Mouse (Mus musculus): ENCODE results near the gene Bmpr2. TPM values are rescaled to one million over a fixed set of nuclear protein-coding genes. Genes with fewer than 3 reads are reported as not detected.
"Not testable (repeated sequence)": the region's sequence is repeated elsewhere in the genome, so short reads cannot be mapped to it uniquely, and the experiment has no call there.

The Bmpr2 gene
- polyA plus RNA-seq (2015; fragmentation: Nextera tagmentation; extraction: Ambion mirVana) = 11.2 and 12.0 TPM in 2 replicates

DNA sequence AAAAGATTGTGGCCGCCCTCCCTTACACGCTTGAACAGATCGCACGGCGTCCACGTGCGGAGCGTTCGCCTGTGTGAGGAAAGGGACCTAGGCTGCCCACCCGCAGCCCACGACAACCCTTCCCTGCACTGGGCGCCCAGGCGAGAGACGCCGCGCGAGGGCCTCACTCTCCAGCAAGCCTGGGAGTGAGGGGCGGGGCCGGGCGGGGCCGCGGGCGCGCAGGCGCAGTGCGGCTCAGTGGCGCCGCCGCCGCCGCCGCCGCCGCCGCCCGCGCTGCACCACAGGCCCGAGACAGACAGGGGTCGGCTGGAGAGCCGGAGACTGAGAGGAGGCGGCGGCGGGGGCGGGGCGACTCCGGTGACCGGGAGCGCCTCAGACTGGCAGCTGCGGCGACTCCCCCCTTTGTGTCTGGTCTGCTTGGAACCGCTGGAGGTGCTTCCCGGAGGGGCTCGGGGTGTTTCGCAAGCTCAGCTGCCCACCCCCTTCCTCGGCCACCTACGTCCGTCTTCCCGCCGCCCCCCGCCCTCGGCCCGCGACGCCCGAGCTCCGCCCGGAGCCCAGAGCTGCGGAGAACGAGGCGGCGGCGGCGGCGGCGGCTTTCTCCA lies at the start of gene Bmpr2:
Bmpr2 (plus strand) TSS at position 237 of the 605 bp plus-strand sequence.
- no peaks in the 10 kb centered on the region for H3K9me3 ChIP-seq
- peak; percentile 92 for ATAC-seq (ENCODE audit: low FRiP score, low read depth)
- H3K4me3 ChIP-seq = peak within 1 kb of the TSS; percentile 98
- no peaks in the 10 kb centered on the region for H3K36me3 ChIP-seq
- H3K9ac ChIP-seq = peak within 1 kb of the TSS; percentile 95
- peak within 1 kb of the TSS; percentile 99 for H3K27ac ChIP-seq
- H3K4me2 ChIP-seq (replicated peaks) = peak within 1 kb of the TSS; percentile 77
- H3K27me3 ChIP-seq = no peaks in the 10 kb centered on the region
- under 1% methylated on average over 60 of the region's 75 CpGs for WGBS
- H3K4me1 ChIP-seq = peaks cover 9% of the 10 kb centered on the region

DNA sequence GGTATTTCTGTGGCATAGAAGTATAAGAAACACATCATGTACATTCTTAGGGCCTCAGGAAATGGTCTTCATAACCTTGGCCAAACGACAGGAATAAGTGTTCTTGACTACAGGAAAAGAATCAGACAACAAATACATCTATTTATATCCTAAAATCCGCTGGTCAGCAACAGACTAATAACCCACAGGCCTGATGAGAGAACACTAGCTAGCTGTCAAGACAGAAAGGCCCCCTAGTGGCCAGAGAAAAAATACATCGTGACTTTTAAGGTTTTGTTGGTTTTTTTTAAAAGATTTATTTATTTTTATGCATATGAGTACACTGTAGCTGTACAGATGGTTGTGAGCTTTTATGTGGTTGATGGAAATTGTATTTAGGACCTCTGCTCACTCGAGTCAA lies 43.3 kb upstream of the Bmpr2 start:
- Histone ChIP-seq H3K27ac (no peak overlapping the region; the same call in 1 of the 2 replicates), H3K9me3 (no peaks in the 10 kb centered on the region), H3K4me3 (no peak overlapping the region), H3K36me3 (peaks cover 40% of the 10 kb centered on the region), H3K4me2 (replicated peaks) (no peak overlapping the region), H3K9ac (no peak overlapping the region), H3K27me3 (no peaks in the 10 kb centered on the region), H3K4me1 (no peaks in the 10 kb centered on the region)
- WGBS = 46% methylated on average over 4 of the region's 4 CpGs
- no peak for ATAC-seq (ENCODE audit: low FRiP score, low read depth)

DNA sequence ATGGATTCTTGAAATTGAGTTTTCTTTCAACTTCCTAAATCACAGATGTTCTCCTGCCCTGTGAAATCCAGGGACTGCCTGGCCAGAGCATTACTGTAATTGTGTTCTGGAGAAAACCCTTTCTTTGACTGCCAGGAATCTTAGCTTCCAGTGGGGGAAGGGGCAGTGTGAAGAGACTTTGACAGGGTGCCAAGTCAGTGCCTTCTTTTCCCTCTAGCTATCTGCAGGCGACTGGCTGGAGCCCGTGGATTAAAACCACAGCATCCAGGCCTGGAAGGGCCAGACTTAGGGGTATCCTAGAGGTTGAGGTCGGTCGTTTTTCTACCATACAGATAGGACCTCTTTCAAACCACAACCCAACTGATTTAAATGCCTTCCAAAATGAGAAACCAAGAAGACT lies 37.5 kb upstream of the Bmpr2 start:
- Histone ChIP-seq H3K4me2 (replicated peaks) (no peak overlapping the region), H3K9ac (no peak overlapping the region), H3K36me3 (peaks cover 10% of the 10 kb centered on the region), H3K9me3 (no peaks in the 10 kb centered on the region), H3K4me3 (no peak overlapping the region), H3K4me1 (no peaks in the 10 kb centered on the region), H3K27ac (peak overlapping the region; percentile 28; the same call in 1 of the 2 replicates), H3K27me3 (no peaks in the 10 kb centered on the region)
- 60% methylated on average over 4 of the region's 4 CpGs for WGBS
- ATAC-seq (ENCODE audit: low FRiP score, low read depth) = no peak

DNA sequence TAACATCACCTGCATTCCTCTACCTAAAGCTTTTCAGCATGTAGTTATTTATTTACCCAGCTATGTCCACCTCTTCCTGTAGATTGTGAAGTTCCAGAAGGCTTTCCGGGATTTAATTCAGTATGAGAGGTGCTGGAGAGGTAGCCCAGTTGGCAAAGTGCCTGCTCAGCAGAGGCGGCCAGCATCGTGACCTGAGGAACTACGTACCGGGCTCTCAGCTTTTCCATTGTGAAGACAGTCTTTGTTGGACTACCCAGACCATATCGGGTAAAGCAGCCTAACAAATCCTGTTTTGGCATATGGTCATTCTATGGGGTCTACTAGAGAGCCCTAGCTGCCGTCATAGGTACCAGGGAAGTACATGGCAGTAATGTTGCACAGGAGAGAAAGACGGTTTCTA lies 33.1 kb upstream of the Bmpr2 start:
- Histone ChIP-seq H3K4me1 (no peaks in the 10 kb centered on the region), H3K27me3 (no peaks in the 10 kb centered on the region), H3K9ac (no peak overlapping the region), H3K27ac (no peak overlapping the region), H3K4me3 (no peak overlapping the region), H3K9me3 (no peaks in the 10 kb centered on the region), H3K4me2 (replicated peaks) (no peak overlapping the region), H3K36me3 (no peaks in the 10 kb centered on the region)
- ATAC-seq (ENCODE audit: low FRiP score, low read depth) = no peak
- 88% methylated on average over 8 of the region's 8 CpGs for WGBS

DNA sequence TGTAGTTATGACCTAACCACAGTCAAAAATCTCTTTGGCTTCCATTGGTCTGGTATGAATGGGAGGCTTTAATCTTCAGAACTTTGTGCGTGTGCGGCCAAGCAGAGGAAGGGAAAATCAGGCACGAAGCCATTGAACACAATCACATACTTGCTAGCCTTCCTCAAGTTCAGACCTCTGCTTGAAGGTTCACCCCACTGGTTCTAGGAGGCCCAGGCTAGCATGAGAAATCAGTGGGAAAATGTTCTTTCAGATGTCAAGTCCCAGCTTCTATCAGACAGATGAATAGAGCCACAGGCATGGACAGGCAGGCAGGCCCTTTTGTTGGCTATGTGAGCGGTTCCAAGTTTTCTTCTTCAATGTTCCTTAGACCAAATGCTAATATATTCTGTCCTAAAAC lies 32.5 kb upstream of the Bmpr2 start:
- no peak overlapping the region for H3K9ac ChIP-seq
- H3K36me3 ChIP-seq = no peaks in the 10 kb centered on the region
- ATAC-seq (ENCODE audit: low FRiP score, low read depth) = no peak
- H3K9me3 ChIP-seq = no peaks in the 10 kb centered on the region
- 88% methylated on average over 4 of the region's 4 CpGs for WGBS
- H3K27ac ChIP-seq = no peak overlapping the region
- no peaks in the 10 kb centered on the region for H3K4me1 ChIP-seq
- H3K4me2 ChIP-seq (replicated peaks) = no peak overlapping the region
- no peaks in the 10 kb centered on the region for H3K27me3 ChIP-seq
- no peak overlapping the region for H3K4me3 ChIP-seq

DNA sequence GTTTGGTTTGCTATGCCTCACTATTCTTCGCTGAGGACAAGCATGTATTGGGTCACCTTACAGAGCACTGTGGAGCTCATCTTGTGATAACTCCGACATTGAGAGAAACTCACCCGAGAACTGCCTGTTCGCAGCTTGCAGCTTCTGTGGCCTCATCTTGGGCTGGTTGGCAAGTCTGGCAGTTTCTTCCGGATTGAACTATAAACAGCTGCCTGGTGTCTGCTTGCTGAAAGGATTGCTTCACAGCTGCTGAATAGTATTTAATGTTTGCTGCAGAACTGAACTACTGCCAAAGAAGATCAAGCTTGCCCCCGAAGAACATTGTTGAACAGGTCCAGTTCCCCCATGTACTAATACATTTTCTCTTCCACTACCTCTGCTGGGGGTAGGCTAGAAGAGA lies 29.1 kb upstream of the Bmpr2 start:
- no peak overlapping the region for H3K4me3 ChIP-seq
- WGBS = 64% methylated on average over 6 of the region's 6 CpGs
- H3K9me3 ChIP-seq = no peaks in the 10 kb centered on the region
- no peak overlapping the region for H3K9ac ChIP-seq
- no peaks in the 10 kb centered on the region for H3K27me3 ChIP-seq
- no peak for ATAC-seq (ENCODE audit: low FRiP score, low read depth)
- H3K4me1 ChIP-seq = no peaks in the 10 kb centered on the region
- no peak overlapping the region for H3K27ac ChIP-seq
- no peak overlapping the region for H3K4me2 ChIP-seq (replicated peaks)
- H3K36me3 ChIP-seq = no peaks in the 10 kb centered on the region

DNA sequence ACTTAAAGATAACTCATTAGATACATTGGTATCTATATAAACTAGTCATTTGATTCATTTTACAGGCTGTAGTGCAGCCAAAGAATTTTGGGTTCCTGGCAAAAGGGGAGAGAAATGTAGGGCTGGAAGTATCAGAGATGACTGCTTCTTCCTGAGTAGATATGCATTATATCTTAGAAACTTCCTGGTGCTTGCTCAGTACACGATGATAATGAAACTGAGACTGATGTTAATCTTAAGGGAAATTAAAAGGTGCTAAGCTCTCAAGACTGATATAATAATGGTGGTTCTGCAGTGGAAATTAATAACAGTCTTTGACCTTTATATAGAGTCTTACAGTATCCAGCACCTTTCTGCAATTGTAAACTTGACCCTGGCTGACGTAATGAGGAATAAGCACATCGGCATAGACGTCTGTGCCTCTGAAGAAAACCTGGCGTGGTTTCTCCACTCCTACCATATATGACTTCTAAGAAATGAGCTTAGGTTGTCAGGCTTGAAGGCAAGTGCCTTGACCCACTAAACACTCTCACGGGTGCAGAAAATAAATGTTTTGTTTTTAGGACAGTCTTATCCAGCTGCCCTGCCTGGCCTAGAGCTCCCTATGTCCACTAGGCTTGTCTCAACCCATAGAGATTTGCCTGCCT lies 24.3 kb upstream of the Bmpr2 start:
- no peak for ATAC-seq (ENCODE audit: low FRiP score, low read depth)

DNA sequence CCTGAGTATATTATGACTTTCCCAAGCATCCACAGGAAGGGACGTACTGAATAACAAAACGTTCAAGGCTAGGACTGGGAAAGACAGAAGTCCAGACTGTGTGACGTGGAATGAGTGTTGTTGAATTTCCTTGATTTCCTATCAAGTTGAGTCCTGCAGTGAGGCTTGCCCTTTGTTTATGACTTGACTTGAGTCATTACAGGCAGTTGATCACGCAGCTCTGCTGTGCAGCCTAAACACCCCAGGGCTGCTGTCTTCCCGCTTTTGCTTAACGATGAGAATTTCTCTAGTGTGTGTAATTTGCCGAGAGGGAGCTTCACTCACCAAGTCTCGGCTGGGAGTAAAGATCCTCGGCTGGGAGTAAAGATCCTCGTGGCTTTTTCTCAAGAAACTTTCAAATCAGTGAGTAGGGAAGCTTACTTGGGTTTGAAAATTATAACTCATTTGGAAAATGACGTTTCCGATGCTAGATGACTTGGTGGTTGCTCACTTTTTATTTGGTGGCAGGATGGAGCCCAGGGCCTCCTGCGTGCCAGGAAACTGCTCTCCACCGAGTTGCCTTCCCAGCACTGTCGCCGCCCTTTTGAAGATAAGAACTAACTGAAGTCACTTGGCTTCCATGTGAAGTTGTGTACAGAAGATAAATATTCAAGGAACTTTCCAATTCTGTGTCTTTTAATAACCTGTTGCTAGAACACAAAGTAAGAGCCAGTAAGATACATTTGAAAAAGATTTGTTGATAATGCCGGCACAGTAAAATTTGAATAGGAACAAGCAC lies 23.4 kb upstream of the Bmpr2 start:
- Histone ChIP-seq H3K27ac (no peak overlapping the region), H3K36me3 (no peaks in the 10 kb centered on the region), H3K27me3 (no peaks in the 10 kb centered on the region), H3K4me2 (replicated peaks) (no peak overlapping the region), H3K4me3 (no peak overlapping the region), H3K9me3 (no peaks in the 10 kb centered on the region), H3K9ac (no peak overlapping the region), H3K4me1 (no peaks in the 10 kb centered on the region)
- WGBS = 54% methylated on average over 17 of the region's 17 CpGs
- no peak for ATAC-seq (ENCODE audit: low FRiP score, low read depth)

More for the DNA sequence above, 24.3 kb upstream of the Bmpr2 start:
- Histone ChIP-seq H3K36me3 (no peaks in the 10 kb centered on the region), H3K4me1 (no peaks in the 10 kb centered on the region), H3K9ac (no peak overlapping the region), H3K4me2 (replicated peaks) (no peak overlapping the region), H3K27ac (no peak overlapping the region), H3K9me3 (no peaks in the 10 kb centered on the region), H3K27me3 (no peaks in the 10 kb centered on the region), H3K4me3 (no peak overlapping the region)
- WGBS = 71% methylated on average over 6 of the region's 6 CpGs

DNA sequence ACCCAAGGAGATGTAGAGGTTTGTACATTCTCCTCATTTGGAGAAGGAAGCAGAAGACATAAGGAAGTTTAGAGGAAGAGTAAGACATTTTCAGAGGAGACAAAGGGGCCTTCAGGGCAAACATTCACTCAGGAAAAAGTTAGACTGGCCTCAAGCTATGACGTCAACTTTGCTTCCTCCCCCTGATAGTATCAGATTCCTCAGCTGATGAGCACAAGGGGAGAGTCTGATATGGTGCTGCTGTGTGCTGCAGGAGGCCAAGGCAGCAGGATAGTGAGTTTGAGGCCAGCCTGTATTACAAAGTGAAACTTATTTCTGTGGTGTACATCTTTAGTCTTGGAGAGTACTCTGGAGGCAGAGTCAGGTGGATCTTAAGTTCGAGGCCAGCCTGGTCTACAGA lies 14.2 kb upstream of the Bmpr2 start:
- no peaks in the 10 kb centered on the region for H3K36me3 ChIP-seq
- 61% methylated on average over 2 of the region's 2 CpGs for WGBS
- H3K27me3 ChIP-seq = no peaks in the 10 kb centered on the region
- no peak overlapping the region for H3K4me2 ChIP-seq (replicated peaks)
- H3K9me3 ChIP-seq = no peaks in the 10 kb centered on the region
- no peak overlapping the region for H3K9ac ChIP-seq
- no peak overlapping the region for H3K27ac ChIP-seq
- no peak overlapping the region for H3K4me3 ChIP-seq
- H3K4me1 ChIP-seq = no peaks in the 10 kb centered on the region
- ATAC-seq (ENCODE audit: low FRiP score, low read depth) = no peak

DNA sequence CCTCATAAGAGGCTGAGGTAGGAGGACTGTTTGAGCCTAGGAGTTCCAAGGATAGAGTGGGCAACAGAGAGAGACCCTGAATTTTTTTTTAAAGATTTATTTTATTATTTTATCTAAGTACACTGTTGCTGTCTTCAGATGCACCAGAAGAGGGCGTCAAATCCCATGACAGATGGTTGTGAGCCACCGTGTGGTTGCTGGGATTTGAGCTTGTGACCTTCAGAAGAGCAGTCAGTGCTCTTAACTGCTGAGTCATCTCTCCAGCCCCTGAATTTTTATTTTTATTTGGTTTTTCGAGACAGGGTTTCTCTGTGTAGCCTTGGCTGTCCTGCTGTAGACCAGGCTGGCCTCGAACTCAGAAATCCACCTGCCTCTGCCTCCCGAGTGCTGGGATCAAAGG lies 13.5 kb upstream of the Bmpr2 start:
- not testable (repeated sequence) for H3K9me3 ChIP-seq; H3K27me3 ChIP-seq; H3K36me3 ChIP-seq; H3K4me3 ChIP-seq; H3K27ac ChIP-seq; ATAC-seq (ENCODE audit: low FRiP score, low read depth); H3K4me1 ChIP-seq; H3K4me2 ChIP-seq (replicated peaks); H3K9ac ChIP-seq
- 76% methylated on average over 5 of the region's 5 CpGs for WGBS

DNA sequence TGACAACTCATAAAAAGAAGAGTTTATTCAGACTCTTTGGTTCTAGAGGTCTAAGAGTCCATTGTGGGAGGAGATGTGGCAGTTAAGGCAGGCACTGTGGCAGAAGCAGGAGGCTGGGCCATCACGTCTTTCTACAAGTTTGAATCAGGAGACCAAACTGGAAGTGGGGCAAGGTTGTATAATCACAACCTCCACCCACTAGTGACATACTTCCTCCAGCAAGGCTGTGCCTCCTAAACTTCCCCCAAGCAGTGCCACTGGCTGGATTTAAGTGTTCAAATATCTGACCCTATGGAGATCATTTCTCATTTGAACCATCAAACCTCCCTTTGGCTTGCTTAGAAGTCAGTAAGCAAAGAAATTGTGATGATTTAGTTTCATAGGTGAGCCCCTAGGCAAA lies 7.9 kb upstream of the Bmpr2 start:
- H3K27ac ChIP-seq = no peak overlapping the region
- H3K4me3 ChIP-seq = no peak overlapping the region
- no peaks in the 10 kb centered on the region for H3K4me1 ChIP-seq
- no peak overlapping the region for H3K4me2 ChIP-seq (replicated peaks)
- ATAC-seq (ENCODE audit: low FRiP score, low read depth) = no peak
- 79% methylated on average over 1 of the region's 1 CpGs for WGBS
- H3K9ac ChIP-seq = no peak overlapping the region
- no peaks in the 10 kb centered on the region for H3K27me3 ChIP-seq
- no peaks in the 10 kb centered on the region for H3K9me3 ChIP-seq
- no peaks in the 10 kb centered on the region for H3K36me3 ChIP-seq

DNA sequence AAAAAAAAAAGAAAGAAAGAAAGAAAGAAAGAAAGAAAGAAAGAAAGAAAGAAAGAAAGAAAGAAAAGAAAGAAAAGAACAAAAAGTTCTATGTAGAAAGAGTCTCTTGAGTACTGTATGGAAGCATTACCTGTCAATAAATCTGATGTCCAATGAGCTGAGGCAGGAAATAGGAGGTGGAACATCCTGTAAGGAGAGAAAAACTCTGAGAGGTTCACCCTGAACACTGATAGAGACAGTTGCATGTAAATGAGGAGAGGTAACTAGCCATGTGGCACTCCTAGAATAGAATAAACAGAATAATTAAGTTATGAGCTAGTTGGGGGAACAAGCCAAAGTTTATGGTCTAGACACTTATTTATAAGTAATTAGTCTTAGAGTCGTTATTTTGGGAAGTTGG lies 4.9 kb upstream of the Bmpr2 start:
- ATAC-seq (ENCODE audit: low FRiP score, low read depth) = no peak
- no peak overlapping the region for H3K4me3 ChIP-seq
- 89% methylated on average over 1 of the region's 1 CpGs for WGBS
- H3K36me3 ChIP-seq = no peaks in the 10 kb centered on the region
- H3K9me3 ChIP-seq = no peaks in the 10 kb centered on the region
- H3K4me1 ChIP-seq = no peaks in the 10 kb centered on the region
- no peaks in the 10 kb centered on the region for H3K27me3 ChIP-seq
- H3K27ac ChIP-seq = no peak overlapping the region
- no peak overlapping the region for H3K4me2 ChIP-seq (replicated peaks)
- no peak overlapping the region for H3K9ac ChIP-seq

All from limb, embryonic 13.5 days (tissue).